Mouse (Mus musculus) monocyte, adult 2 months (primary cell): Measurements from ENCODE around the gene Olfr1410.

Experiments used
- DNase-seq, 2 experiments: peaks; one replicate each; pipeline ENCODE4 v3.0.0; 2022; ENCODE audit warnings: low spot score in 2 of 2, low read depth in 1 of 2

Olfr1410 gene

GRCm38 (mm10) chr1:92605482-92605881 lies at the start of gene Olfr1410:
Gene Olfr1410, plus strand, starts transcription at chr1:92605782.
- no peak for DNase-seq

GRCm38 (mm10) chr1:92571022-92571421 lies 34.6 kb upstream of the Olfr1410 start, which contains the start of gene Olfr1413:
Gene Olfr1413, plus strand, starts transcription at chr1:92571322.
- no peak for DNase-seq

- DNase-seq, result no peak
Measured at GRCm38 (mm10) chr1:92585479-92585878, 20.1 kb upstream of the Olfr1410 start, which contains the start of gene Olfr1412. Gene Olfr1412, plus strand, starts transcription at chr1:92585779.

- no peak for DNase-seq
Measured at GRCm38 (mm10) chr1:92594111-92594510, 11.5 kb upstream of the Olfr1410 start, which contains the start of gene Olfr1411. Gene Olfr1411, plus strand, starts transcription at chr1:92594411.

- DNase-seq, result no peak
Measured at GRCm38 (mm10) chr1:92596019-92596418, 9.6 kb upstream of the Olfr1410 start.

- no peak for DNase-seq
Measured at GRCm38 (mm10) chr1:92607711-92608110, 2.1 kb downstream of the Olfr1410 start.

- no peak for DNase-seq
Measured at GRCm38 (mm10) chr1:92611008-92611407, 5.4 kb downstream of the Olfr1410 start.

GRCm38 (mm10) chr1:92613175-92613574 lies 7.6 kb downstream of the Olfr1410 start:
- no peak for DNase-seq

- DNase-seq, result no peak
Measured at GRCm38 (mm10) chr1:92614516-92614915, 8.9 kb downstream of the Olfr1410 start.

GRCm38 (mm10) chr1:92616046-92616445 lies 10.5 kb downstream of the Olfr1410 start:
- DNase-seq, result no peak

- DNase-seq, result no peak
Measured at GRCm38 (mm10) chr1:92617488-92617887, 11.9 kb downstream of the Olfr1410 start, which contains the start of gene Olfr12. Gene Olfr12, plus strand, starts transcription at chr1:92617788.

- no peak for DNase-seq
Measured at GRCm38 (mm10) chr1:92618360-92618759, 12.8 kb downstream of the Olfr1410 start.

GRCm38 (mm10) chr1:92628227-92628626 lies 22.6 kb downstream of the Olfr1410 start:
- DNase-seq, result no peak

- no peak for DNase-seq
Measured at GRCm38 (mm10) chr1:92632196-92632595, 26.6 kb downstream of the Olfr1410 start.

GRCm38 (mm10) chr1:92632948-92633347 lies 27.4 kb downstream of the Olfr1410 start:
- DNase-seq, result no peak

- no peak for DNase-seq
Measured at GRCm38 (mm10) chr1:92633726-92634125, 28.1 kb downstream of the Olfr1410 start.

- no peak for DNase-seq
Measured at GRCm38 (mm10) chr1:92634569-92634968, 29.0 kb downstream of the Olfr1410 start.

GRCm38 (mm10) chr1:92634976-92635599 lies 29.5 kb downstream of the Olfr1410 start:
- no peak for DNase-seq

- no peak for DNase-seq
Measured at GRCm38 (mm10) chr1:92636015-92636414, 30.4 kb downstream of the Olfr1410 start.

GRCm38 (mm10) chr1:92636676-92637075 lies 31.1 kb downstream of the Olfr1410 start:
- DNase-seq, result no peak

- DNase-seq, result no peak
Measured at GRCm38 (mm10) chr1:92637501-92638172, 32.1 kb downstream of the Olfr1410 start.

GRCm38 (mm10) chr1:92638181-92638580 lies 32.6 kb downstream of the Olfr1410 start:
- DNase-seq, result no peak
